Mouse (Mus musculus): Measurements from ENCODE around the gene Emilin1.

Emilin1 gene

DNA sequence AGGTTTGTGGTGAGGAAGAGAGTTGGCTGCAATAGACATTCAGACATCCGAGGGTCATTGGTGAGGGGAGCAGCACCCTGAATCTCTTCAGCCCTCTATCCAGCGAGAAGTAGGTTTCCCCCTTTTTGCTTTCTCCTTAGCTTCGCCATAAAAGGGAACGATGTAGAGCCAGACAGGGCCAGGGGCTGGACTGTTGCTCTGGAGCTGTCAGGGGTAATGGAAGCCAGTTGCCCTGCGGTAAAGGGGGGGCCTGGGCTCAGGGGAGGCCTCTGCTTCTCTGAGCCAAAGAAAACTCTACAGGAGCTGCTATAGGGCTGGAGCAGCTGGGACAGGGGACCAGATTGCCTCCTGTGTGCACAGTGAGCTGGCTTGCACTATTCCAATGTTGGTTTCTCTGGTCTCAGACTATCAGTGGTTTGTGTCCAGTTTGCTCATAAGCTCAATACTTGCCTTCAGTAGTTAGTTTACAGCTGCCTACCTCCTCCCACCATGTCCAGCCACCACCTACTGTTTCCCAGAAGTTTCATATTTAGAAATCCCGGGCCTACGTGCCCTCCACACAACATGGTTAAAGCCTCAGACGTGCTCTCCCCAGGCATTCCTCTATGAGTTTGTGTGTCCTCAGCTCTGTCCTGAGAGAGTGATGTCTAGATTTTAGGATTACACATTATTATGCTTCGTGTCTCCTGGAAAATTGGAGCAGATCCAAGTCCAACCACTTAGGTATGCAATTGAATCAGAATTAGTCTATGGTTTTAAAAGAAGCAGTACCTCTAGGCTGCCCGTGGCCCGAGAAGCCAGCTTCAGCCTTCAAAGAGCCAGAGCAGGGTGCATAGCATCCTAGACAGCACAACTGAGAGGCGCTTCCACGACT is 4.5 kb upstream of the Emilin1 start:
- DNase-seq, result no peak

DNA sequence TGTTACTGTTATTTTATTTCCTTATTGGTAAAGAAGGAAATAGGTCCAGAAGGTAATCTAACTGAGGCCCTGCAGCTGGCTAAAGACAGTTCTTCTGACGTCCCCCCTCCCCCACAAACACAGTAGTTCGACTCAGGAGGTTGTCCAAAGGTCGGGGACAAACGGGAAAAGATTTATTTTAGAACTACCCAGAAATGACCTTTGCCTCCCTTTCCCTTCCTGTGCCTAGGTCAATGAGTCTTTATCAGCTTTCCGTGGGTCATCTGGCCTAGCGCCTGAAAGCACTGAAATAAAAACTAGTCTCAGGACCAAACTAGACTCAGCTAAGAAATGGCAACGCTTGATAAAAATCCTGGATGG is 3.9 kb upstream of the Emilin1 start:
- DNase-seq, result peak; percentile 81 to 89

DNA sequence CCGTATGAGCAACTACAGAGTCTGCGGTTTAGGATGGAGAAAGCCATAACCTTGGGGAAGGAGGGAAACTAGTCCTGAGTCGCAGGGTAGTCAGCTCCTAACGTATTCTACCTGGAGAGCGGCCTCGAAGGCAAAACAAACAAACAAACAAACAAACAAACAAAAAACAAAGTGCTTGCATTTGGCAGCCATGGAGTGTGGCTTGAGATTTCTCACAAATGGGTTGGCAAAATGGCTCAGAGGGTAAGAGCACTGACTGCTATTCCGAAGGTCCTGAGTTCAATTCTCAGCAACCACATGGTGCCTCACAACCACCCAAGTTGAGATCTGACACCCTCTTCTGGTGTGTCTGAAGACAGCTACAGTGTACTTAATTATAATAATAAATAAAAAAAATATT is 3.3 kb upstream of the Emilin1 start:
- DNase-seq, result no peak

DNA sequence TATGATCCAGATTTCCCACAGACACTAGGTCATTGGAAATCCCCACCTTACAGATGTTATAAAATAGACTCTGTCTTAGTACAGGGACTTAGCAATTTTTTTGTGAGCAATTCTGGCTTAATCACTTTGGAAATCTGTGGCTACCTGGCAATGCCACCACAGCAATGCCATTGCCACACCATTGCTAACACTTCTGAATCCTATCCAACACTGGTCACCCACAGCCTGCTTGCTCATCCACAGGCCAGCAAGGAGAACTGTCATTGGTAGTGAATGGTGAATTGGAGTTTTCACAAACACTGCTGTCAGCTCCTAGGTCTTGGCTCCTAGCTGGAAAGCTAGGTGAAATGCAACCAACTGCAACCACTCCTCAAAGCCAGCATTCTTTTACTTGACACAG is 2.7 kb upstream of the Emilin1 start:
- DNase-seq, result peak in 1 of 2 experiments; percentile 45

DNA sequence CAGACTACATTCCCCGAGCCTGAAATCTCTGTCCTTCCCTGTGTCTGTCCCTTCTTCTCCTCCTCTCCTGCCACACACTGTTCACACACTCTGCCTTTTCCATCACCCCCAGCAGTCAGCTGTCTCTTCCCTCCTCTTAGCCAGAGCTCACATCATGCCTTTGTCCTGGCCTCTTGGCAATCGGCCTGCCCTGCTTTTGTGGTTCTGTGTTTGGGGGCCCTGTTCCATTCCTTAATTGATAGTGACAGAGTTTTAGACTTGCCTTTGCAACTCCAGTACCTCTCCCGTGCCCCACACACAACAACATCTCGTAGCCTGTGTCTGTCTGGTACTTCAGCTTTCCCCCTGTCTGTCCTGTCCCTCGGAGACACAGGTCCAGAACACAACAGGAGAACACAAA is 1.0 kb upstream of the Emilin1 start:
- no peak for DNase-seq

DNA sequence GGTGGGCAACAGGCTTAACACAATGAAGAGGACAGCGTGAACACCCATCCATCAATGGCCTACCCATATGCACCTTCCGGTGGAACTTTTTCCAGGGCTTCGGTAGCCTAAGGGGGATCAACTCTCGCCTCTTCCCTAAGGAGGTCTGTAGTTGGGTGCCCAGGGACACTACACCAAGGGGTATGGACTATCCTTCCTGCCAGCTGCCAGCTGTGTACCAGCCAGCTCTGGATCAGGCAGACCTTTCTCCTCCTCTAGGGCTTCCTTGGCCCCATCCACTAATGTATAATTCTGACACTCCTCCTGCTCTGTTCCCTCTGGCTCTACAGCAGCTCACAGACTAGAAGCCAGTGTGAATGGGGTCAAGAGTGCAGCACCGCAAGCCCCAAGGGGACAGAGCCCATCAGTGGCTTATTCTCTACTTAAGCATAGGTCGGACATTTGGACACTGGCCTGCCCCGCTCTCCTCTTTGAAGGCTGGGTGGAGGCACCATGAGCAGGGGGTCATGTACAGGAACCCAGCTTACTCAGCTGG is 966 bp downstream of the Emilin1 start:
- no peak for DNase-seq

DNA sequence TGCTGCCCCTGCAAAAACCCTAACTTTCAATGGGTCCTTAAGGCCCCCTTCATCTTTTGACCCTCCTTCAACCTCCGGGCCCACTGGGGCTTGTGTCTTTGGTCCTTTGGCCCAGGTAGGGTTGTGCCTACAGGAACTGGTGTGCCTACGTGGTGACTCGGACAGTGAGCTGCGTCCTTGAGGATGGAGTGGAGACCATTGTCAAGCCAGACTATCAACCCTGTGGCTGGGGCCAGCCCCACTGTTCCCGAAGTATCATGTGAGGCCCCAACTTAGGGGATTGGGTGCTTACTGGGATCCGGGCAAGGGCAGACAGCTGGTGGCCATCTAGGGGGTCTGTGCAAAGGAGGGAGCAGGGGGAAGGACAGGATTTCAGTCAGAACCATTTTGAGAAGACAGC is 1.6 kb downstream of the Emilin1 start:
- DNase-seq, result no peak

DNA sequence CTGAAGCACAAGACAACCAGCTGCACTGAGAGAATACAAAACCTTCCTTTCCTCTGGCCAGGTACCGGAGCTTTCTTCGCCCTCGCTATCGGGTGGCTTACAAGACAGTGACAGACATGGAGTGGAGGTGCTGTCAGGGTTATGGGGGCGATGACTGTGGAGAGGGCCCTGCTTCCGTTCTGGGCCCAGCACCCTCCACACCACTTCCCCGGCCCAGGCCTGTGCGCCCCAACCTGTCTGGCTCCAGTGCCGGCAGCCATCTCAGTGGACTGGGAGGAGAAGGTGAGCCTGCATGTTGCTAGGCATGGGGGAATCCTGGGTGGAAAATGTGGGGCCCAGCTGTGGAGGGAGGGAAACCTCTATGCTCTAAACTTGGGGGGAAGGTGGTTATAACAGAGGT is 2.3 kb downstream of the Emilin1 start:
- DNase-seq, result no peak

DNA sequence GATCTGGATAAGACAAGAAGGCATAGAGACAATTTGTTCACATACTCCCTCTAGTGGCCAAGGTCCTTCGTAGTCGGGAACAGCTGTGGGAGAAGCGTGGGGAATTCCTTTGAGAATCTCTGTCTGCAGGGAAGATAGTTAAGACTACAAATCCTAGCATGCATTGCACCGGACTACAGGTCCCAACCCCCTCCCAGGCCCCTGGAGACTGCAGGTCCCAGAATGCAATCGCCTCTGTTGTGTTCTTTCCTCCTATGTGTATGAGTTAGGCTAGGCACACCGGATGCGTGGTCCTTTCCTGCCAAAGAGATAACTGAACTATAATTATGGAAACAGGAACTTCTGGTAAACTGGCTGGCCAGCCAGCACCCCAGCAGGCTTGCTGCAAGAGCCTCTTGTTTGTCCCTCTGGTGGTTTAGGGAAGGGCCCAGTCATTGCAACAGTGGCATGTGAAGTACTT is 2.8 kb downstream of the Emilin1 start:
- peak; percentile 93 to 97 for DNase-seq

DNA sequence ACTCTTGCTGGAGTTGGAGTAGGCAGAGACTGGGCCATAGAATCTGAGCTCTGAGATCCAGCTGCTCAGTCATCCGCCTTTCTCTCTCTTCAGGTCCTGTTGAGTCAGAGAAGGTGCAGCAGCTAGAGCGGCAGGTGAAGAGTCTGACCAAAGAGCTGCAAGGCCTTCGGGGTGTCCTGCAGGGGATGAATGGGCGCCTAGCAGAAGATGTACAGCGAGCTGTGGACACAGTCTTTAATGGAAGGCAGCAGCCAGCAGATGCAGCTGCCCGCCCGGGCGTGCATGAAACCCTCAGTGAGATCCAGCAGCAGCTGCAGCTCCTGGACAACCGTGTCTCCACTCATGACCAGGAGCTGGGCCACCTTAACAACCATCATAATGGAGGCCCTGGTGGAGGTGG is 3.6 kb downstream of the Emilin1 start:
- no peak for DNase-seq

DNA sequence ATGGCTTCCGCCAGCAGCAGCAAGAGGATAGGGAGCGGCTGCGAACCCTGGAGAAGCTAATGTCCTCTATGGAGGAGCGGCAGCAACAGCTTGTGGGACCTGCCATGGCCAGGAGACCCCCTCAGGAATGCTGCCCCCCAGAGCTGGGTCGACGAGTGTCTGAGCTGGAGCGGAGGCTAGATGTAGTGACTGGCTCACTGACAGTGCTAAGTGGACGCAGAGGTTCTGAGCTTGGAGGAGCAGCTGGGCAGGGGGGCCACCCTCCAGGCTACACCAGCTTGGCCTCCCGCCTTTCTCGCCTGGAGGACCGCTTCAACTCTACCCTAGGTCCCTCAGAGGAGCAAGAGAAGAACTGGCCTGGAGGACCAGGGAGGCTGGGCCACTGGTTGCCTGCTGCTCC is 4.1 kb downstream of the Emilin1 start:
- no peak for DNase-seq

DNA sequence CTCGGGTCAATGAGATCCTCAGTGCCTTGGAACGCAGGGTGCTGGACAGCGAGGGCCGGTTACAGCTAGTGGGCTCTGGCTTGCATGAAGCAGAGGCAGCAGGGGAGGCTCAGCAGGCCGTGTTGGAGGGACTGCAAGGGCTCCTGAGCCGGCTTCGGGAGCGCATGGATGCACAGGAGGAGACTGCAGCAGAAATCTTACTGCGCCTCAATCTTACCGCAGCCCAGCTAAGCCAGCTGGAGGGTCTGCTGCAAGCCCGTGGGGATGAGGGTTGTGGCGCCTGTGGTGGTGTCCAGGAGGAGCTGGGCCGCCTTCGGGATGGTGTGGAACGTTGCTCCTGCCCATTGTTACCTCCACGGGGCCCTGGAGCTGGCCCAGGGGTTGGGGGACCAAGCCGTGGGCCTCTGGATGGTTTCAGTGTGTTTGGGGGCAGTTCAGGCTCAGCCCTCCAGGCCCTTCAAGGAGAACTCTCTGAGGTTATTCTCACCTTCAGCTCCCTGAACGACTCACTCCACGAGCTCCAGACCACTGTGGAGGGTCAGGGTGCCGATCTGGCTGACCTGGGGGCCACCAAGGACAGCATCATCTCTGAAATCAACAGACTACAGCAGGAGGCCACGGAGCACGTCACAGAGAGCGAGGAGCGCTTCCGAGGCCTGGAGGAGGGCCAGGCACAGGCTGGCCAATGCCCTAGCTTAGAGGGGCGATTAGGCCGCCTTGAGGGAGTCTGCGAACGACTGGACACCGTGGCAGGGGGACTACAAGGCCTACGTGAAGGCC is 4.9 kb downstream of the Emilin1 start:
- no peak for DNase-seq

DNA sequence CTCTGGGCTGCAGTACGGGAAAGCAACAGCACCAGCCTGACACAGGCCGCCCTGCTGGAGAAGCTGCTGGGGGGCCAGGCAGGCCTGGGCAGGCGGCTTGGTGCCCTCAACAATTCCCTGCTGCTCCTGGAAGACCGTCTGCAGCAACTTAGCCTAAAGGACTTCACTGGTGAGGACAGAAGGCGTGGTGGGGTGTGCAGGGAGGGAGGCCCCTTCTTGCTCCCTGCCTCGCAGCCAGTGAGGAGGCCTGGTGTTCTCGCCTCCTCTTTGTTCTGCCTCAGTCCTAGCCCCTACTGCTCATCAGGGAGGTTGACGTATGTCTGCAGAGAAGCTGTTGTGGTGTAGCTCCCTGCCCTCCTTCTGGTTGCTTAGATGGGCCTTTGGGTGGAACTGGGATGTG is 5.5 kb downstream of the Emilin1 start:
- DNase-seq, result no peak

DNA sequence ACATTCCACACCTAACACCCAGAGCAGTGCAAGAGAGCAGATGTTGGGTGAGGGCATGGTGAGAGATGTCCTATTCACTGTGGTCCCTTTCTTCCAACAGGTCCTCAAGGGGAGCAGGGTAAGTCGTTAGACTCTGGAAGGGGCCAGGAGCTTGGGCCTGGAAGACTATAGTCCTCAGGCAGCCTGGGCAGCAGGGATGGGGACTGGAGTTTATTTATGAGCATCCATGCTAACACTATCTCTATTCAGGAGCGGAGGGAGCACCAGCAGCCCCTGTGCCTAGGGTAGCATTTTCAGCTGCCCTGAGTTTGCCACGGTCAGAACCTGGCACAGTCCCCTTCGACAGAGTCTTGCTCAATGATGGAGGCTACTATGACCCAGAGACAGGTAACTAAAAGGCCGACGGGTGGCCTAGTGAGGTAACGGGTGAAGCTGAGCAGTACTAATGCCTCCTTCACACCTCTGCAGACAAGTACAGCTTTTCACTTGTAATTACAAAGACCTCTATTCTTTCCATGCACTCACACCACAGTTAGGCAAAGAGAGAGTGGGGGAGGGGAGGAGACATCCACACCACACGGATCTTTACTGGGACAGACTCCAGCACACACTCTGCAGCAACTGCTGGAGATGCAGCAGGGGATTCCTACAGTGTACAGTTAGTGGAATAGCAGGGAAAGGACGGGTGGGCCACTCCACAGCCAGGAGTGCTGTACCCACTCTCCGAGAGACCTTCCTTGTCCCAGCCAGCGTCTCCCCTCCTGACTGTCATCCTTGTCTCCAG is 6.8 kb downstream of the Emilin1 start:
- no peak for DNase-seq

DNA sequence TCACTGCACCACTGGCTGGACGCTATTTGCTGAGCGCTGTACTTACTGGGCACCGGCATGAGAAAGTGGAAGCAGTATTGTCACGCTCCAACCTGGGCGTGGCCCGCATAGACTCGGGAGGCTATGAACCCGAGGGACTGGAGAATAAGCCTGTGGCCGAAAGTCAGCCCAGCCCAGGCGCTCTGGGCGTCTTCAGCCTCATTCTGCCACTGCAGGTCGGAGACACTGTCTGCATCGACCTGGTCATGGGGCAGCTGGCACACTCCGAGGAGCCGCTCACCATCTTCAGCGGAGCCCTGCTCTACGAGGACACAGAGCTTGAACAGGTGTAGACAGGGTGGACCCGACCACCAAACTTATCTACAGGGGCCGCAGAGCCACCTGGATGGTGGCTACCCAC is 7.4 kb downstream of the Emilin1 start:
- DNase-seq, result peak; percentile 51 to 61

DNA sequence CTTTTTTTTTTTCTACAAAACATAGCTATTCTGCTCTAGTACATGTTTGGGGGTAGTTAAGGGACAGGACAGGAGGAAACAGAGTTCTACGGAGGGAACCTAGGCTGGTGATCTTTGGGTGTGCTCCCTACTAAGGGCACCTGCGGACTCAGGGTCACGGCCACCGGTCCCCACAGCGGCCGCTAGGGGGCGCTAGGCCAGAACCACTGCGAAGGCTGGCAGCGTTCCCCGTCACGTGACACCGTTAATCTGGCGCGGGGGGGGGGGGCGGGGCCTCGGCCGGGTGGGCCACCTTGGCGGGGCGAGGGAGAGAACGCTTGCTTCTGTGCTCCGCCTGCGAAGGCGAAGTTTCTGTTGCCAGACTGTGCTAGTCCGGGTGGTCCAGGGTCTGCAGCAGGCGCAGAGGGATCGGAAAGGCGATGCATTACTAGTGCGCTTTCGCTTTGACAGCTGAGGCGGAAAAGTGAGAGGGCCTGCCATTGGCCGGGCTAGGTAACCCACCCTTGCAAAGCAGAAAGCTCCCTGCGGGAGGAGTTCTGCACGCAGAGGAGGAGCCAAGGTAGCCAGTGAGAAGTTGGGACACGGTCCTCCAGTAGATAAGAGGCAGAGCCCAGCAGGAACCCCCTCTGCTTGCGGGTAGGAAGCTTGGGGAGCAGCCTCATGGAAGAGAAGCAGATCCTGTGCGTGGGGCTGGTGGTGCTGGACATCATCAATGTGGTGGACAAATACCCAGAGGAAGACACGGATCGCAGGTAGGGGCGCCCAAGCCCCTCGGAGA is 8.2 kb downstream of the Emilin1 start, which contains the start of gene Khk:
Gene Khk, plus strand, starts transcription at position 176 of the 778 bp plus-strand sequence.
- DNase-seq, result peak; percentile 91 to 93

DNA sequence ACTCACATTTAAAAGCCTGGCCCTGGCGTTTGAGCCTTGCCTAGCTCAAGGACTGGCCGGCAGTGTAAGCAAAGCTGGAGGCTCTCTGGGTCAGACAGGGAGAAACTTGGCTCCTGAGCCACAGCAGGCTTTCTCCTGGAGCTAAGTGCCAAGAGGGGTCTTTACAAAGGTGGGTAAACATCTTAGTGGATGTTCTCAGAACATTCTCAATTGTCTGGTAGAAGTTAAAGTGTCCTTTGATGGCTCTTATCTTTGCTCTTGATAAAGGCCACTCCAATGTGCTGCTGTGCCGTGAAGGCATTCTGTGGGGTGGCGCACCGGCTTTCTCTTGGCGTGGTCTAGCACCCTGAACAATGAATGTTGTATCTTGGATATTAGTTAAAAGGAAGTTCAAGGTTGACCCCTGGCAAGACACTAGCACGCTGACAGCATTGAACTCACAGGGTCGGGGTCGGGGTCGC is 9.4 kb downstream of the Emilin1 start:
- DNase-seq, result no peak

DNA sequence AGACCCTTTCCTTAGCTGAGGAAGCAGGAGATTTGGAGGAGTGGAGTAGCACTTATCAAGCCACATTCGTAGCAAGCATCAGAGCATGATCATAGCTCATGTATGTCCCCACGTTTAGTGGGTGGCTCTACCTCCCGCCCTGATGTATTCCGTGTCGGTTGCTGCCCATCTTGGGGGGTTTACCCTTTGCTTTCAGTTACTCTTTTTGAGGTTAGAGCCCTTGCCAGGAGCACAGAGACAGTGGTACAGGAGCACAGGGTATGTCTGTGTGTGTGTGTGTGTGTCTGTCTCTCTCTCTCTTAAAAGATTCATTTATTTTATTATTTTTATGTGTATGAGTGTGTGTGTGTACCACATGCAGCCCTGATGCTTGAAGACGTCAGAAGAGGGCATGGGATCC is 9.9 kb downstream of the Emilin1 start:
- no peak for DNase-seq

DNA sequence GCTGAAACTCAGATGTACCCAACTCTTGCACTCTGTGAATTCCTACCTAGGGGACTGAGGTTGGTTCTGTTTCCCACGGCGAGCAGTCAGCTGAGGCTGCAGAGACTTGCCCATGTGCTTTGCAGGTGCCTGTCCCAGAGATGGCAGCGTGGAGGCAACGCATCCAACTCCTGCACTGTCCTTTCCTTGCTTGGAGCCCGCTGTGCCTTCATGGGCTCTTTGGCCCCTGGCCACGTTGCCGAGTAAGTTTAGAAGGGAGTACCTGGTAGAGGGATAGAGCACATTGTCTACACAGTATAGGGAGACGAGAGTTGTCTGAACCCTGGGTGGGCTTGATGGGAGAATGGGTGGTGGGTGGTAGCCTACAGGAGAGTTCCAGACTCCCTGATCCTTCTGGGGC is 11.4 kb downstream of the Emilin1 start:
- DNase-seq, result no peak

DNA sequence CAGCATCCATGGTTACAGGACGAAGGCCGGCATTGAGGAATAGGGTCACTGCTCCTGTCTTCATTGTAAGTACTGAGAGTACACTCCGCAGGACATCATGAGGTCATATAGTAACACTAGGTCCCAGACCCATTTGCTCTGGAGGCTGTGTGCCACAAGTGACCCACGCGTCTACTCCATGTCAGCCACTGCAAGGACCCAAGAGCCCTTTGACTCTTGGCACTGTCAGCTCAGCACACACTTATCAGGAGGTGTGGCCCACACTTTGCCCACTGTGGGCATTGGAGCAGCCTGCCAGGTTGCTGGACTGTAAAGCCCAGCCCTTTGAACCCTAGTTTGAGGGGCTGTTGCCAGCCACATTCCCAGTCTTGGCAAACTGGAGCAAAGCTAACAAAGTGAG is 12.0 kb downstream of the Emilin1 start:
- DNase-seq, result peak; percentile 90 to 92

DNA sequence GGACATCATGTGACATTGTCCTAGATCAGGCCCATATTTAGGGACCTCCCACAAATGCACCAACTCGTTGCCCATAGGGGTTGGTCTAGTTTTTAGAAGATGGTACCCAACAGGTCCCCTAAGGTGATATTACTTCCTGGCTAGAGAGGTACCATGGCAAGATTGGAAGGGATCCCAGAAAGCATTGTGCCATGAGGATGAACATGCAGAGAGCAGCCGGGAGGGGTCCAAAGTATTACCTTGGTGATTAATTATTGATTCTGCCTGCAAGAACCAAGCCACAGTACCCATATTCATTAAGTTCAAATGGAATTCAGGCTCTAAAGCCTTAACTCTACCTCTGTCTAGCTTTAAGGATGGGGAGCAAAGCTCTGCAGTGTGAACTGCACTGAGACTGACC is 12.9 kb downstream of the Emilin1 start:
- DNase-seq, result peak; percentile 80 to 92

DNA sequence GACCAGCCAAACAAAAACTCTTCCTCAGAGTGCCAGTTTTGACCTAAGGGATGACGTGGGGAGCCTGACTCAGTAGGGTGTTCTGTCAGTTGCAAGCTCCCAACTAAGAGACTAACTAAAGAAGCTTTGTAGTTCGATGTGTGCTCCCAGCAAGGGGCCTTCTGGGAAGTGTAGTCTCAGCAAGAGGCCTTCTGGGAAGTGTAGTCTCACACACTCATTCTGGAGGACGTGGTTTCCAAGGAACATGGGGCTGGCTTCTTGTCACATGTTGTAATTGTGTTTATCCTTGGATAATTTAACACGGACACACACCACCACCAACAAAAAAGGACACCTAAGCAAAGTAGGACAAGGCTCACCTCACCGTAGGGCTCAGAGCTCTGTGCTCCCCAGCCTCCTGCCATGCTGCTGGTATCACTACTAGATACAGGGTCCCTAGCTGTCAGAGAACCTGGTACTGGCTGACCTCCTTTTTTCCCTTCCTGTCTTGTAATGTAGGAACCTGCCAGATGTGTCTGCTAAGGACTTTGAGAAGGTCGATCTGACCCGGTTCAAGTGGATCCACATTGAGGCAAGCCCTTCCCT is 14.8 kb downstream of the Emilin1 start:
- DNase-seq, result peak in 1 of 2 experiments; percentile 7

Data from kidney, adult 8-10 months (tissue).